Mouse (Mus musculus) liver, adult 2 months (tissue): ENCODE results near the gene Fhl3. TPM values are rescaled to one million over a fixed set of nuclear protein-coding genes. Genes with fewer than 3 reads are reported as not detected.

Experiments
- DNase-seq: peaks from one replicate; pipeline ENCODE4 v3.0.0-alpha.2; 2011; ENCODE audit warnings: low read depth, low spot score; ENCODE audit errors: extremely low read depth
- H3K27ac ChIP-seq: fragments of 200-500 bp; replicated peaks from 2 replicates; pipeline ENCODE4 v1.5.1; 2012; ENCODE audit warnings: low read depth, mild to moderate bottlenecking, control low read depth, inconsistent platforms, low read length; ENCODE audit not compliant: insufficient read depth
- H3K27me3 ChIP-seq: fragments of 200-500 bp; 2 replicates; pipeline ENCODE4 v1.6.1; 2012; ENCODE audit warnings: mild to moderate bottlenecking, moderate library complexity, low read length, inconsistent platforms; ENCODE audit not compliant: control insufficient read depth, insufficient read depth
- H3K36me3 ChIP-seq: fragments of 200-500 bp; 2 replicates; pipeline ENCODE4 v1.6.1; 2012; ENCODE audit warnings: low read length, inconsistent platforms; ENCODE audit not compliant: control insufficient read depth, insufficient read depth
- H3K4me1 ChIP-seq: fragments of 200-500 bp; 2 replicates; pipeline ENCODE4 v1.6.1; 2011; ENCODE audit warnings: low read length; ENCODE audit not compliant: control insufficient read depth, insufficient read depth
- H3K4me3 ChIP-seq: fragments of 200-500 bp; 2 replicates; pipeline ENCODE4 v1.5.1; 2011; ENCODE audit warnings: low read depth, mild to moderate bottlenecking, control low read depth, low read length, moderate library complexity; ENCODE audit not compliant: insufficient read depth
- H3K79me2 ChIP-seq: fragments of 200-500 bp; 2 replicates; pipeline ENCODE4 v1.6.1; 2012; ENCODE audit warnings: inconsistent platforms, mild to moderate bottlenecking, low read length, moderate library complexity; ENCODE audit not compliant: control insufficient read depth, insufficient read depth
- H3K9ac ChIP-seq: fragments of 200-500 bp; 2 replicates; pipeline ENCODE4 v1.6.1; 2012; ENCODE audit warnings: low read depth, mild to moderate bottlenecking, control low read depth, inconsistent platforms, low read length
- CTCF ChIP-seq: fragments of 200-500 bp; IDR thresholded peaks from 2 replicates; pipeline ENCODE4 v1.5.1; 2011; ENCODE audit warnings: low read depth, low read length, control low read depth
- POLR2A ChIP-seq: fragments of 200-500 bp; IDR thresholded peaks from 2 replicates; pipeline ENCODE4 v1.6.1; 2011; ENCODE audit warnings: low read length, control low read depth; ENCODE audit not compliant: insufficient read depth; ENCODE audit errors: extremely low read depth
- WGBS: fragments of 180-500 bp; shearing (Covaris S2); methylation state at CpG from one replicate; pipeline ENCODE4 v1.1.7; 2018; 5-methylcytosine and 5-hydroxymethylcytosine counted together
- polyA plus RNA-seq: library from polyadenylated mRNA; depleted of rRNA; stranded (reverse); fragments of >200 nt; gene quantifications from 2 replicates; pipeline ENCODE4 v1.2.3, GENCODE M21; 2012
- total RNA-seq: library from RNA; depleted of rRNA; stranded (reverse); fragments of >200 nt; gene quantifications from 2 replicates; pipeline ENCODE4 v1.2.3, GENCODE M21; 2014

Gene Fhl3
- total and polyA plus RNA-seq, 2 experiments: 0.28 to 1.5 TPM

DNA sequence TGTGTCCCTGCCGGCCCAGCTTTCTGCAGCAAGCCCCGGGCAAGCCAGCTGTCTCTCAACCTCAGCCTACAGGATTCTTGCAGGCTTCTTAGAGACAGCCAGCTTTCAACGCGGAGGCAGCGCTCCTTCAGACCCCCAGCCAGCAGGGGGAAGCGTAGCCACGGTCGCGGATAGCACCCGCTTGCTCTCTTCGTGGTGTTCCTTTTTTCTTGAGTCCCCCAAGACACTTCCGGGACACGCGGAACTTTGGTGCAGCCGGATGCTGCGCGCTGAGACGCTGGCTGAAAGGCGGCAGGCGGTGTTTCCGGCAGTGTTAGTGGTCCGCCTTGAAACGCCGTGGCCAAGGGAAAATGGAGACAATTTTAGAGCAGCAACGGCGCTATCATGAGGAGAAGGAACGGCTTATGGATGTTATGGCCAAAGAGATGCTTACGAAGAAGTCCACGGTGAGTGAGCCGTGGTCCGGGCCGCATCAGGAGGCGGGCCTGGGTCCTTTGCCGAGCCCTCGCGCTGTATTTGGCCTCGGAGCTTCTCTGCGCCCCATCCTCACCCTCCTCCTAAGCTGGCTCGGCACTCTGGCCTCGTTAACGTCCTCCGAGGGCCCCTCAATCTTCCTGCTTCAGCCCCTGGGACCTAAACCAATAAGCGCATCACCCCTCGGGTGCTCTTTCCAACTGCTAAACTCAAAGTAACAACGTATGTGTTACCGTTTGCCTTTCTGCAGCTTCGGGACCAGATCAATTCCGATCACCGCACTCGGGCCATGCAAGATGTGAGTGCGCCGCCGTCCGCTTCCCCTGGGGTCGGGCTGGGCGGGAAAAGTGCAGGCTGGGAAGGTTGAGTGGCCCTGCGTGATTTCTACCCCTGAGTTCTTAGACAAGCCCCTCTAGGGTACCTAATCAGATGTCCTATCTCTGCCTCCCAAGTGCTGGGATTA is 14.3 kb downstream of the Fhl3 start, which contains the start of gene Sf3a3:
Gene Sf3a3 (plus strand): TSS at position 232 of the 937 bp plus-strand sequence.
- TF ChIP-seq POLR2A: peak; percentile 36; the same call in 1 of the 2 replicates
- peak; percentile 89 for TF ChIP-seq CTCF
- peak within 1 kb of the TSS; percentile 80 for H3K4me3 ChIP-seq
- H3K27ac ChIP-seq: 0 out of 2 replicates have a peak within 1 kb of the TSS, but pooled peaks have one; percentile 22
- peaks cover 25% of the 10 kb centered on the region for H3K36me3 ChIP-seq
- peak within 1 kb of the TSS; percentile 85 for H3K9ac ChIP-seq
- H3K4me1 ChIP-seq: peaks cover 8% of the 10 kb centered on the region
- whole genome bisulfite sequencing: under 1% methylated on average over 57 of the region's 57 CpGs
- peaks cover 16% of the 10 kb centered on the region; the same call in 1 of the 2 replicates for H3K79me2 ChIP-seq
- H3K27me3 ChIP-seq: no peaks in the 10 kb centered on the region
- DNase-seq: peak; percentile 89

DNA sequence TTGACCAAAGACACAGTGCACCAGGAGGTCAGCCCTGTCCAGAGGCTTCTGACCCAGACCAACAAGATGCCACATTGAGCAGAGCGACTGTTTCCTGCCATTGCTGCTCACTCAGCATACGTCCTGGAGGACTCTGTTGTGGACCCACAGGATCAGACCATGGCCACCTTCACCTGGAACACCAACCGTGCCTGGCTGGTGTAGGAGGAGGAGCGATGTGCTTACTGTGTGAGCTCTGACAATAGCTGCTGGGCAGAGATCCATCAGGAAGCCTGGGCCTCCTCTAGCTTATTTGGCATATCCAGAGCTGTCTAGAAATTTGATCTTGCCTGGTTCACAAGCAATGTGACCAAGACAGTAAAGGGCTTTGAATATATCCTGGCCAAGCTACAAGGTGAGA is 18.6 kb downstream of the Fhl3 start:
- peaks cover 5% of the 10 kb centered on the region for H3K4me1 ChIP-seq
- no peak overlapping the region for H3K4me3 ChIP-seq
- TF ChIP-seq POLR2A: no peak
- no peak overlapping the region for H3K27ac ChIP-seq
- peaks cover 54% of the 10 kb centered on the region for H3K36me3 ChIP-seq
- no peaks in the 10 kb centered on the region for H3K27me3 ChIP-seq
- H3K9ac ChIP-seq: no peak overlapping the region
- WGBS: 93% methylated on average over 4 of the region's 4 CpGs
- H3K79me2 ChIP-seq: peaks cover 16% of the 10 kb centered on the region; the same call in 1 of the 2 replicates
- DNase-seq: no peak

DNA sequence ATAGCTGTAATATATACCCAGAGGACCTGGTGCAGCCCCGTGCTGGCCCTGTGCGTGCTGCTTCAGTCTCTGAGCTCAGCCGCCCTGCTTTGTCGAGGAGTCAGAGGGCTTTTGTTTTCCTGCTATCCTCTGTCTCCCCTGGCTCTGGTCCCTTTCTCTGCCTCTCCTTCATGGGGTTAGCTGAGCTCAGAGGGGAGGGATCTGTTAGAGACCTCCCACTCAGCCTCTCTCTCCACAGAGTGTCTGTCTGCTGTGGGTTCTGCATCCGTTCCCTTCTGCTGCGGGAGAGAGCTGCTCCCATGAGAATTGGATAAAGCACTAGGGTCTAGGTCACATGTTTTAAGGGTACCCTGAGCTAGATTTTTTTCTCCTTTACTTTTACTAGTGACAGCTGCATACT is 25.6 kb downstream of the Fhl3 start:
- no peak for TF ChIP-seq POLR2A
- no peak for TF ChIP-seq CTCF
- no peak overlapping the region for H3K27ac ChIP-seq

DNA sequence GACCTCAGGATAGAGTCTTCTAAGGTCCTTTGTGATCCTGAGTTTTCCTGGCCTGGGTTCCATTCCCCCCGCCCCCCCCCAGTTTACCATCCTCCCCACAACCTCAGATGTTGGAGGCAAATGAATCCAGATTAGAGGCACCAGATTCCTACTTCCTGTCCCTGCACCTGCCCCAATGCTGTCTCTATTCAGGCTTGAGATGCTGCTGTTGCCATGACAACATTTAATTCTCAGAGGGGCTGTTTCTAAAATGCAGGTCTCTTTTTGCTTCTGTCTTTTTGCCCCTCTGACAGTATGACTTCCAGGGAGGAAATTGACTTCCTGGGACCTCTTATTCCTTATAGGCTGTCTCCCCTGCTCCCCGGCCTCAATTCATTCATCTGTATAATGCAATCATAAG is 36.5 kb downstream of the Fhl3 start:
- H3K4me1 ChIP-seq: peaks cover 6% of the 10 kb centered on the region
- no peak overlapping the region for H3K27ac ChIP-seq
- H3K9ac ChIP-seq: no peak overlapping the region
- no peak overlapping the region for H3K4me3 ChIP-seq
- H3K79me2 ChIP-seq: no peaks in the 10 kb centered on the region
- H3K36me3 ChIP-seq: peaks cover under 1% of the 10 kb centered on the region; the same call in 1 of the 2 replicates
- TF ChIP-seq POLR2A: no peak
- 85% methylated on average over 2 of the region's 2 CpGs for WGBS
- H3K27me3 ChIP-seq: no peaks in the 10 kb centered on the region
- DNase-seq: no peak

More for the DNA sequence above, 25.6 kb downstream of the Fhl3 start:
- H3K4me1 ChIP-seq: no peaks in the 10 kb centered on the region
- peaks cover 65% of the 10 kb centered on the region for H3K36me3 ChIP-seq
- no peaks in the 10 kb centered on the region for H3K27me3 ChIP-seq
- H3K79me2 ChIP-seq: no peaks in the 10 kb centered on the region
- H3K9ac ChIP-seq: no peak overlapping the region
- DNase-seq: no peak
- no peak overlapping the region for H3K4me3 ChIP-seq
- 91% methylated on average over 6 of the region's 6 CpGs for WGBS

DNA sequence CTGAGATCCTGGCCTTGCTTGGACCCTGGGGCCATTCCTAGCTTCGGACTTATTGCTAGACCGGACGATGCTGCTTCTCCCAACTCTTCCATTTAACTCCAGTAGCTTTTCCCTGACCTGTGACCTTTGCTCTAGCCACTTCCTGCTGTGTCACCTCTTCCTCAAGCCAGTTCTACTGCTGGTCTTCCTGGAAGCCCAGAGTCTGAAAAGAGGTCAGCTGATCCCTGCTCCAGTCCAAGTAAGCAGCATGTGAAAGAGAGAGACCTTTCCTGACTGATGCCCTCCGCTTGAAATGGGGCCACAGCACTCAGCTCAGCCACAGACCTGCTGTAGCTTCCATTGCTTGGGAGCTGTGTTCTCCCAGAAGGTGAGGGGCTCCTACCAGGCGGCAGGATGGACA is 37.0 kb downstream of the Fhl3 start:
- no peak for TF ChIP-seq POLR2A
- no peak for TF ChIP-seq CTCF
- Histone ChIP-seq H3K79me2 (no peaks in the 10 kb centered on the region), H3K27ac (no peak overlapping the region), H3K36me3 (no peaks in the 10 kb centered on the region), H3K9ac (no peak overlapping the region), H3K27me3 (no peaks in the 10 kb centered on the region), H3K4me1 (peaks cover 9% of the 10 kb centered on the region), H3K4me3 (no peak overlapping the region)
- no peak for DNase-seq
- WGBS: 72% methylated on average over 5 of the region's 5 CpGs

DNA sequence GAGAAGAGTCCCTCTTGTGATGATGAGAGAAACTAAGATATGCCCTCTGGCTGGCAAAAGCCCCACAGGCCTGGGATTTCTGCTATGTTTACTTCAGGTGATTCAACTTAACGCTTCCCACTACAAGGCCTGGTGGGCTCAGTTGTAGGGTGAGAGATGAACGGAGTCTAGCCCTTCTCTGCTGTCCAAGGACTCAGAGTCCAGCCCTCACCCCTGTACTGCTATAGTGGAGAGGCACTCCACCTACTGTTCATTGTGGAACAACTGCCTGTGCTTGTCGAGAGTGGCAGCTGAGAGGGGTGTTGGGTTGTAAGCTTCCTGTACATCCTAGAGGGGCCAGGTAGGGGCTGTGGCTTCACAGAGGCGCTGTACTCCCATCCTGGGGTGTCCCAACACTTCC is 37.5 kb downstream of the Fhl3 start:
- DNase-seq: no peak
- WGBS: 66% methylated on average over 4 of the region's 4 CpGs
- Histone ChIP-seq H3K27me3 (no peaks in the 10 kb centered on the region), H3K4me3 (no peak overlapping the region), H3K9ac (no peak overlapping the region), H3K79me2 (no peaks in the 10 kb centered on the region), H3K36me3 (no peaks in the 10 kb centered on the region), H3K4me1 (peaks cover 12% of the 10 kb centered on the region), H3K27ac (no peak overlapping the region)
- no peak for TF ChIP-seq CTCF
- TF ChIP-seq POLR2A: no peak
